Mouse (Mus musculus) olfactory bulb, adult 2 months (tissue): ENCODE measurements around the gene 1700011L22Rik.

Source experiments
- CTCF ChIP-seq: fragments of 200-500 bp; IDR thresholded peaks from 2 replicates; pipeline ENCODE4 v1.5.1; 2012; ENCODE audit warnings: low read depth, mild to moderate bottlenecking, low read length, moderate library complexity; ENCODE audit not compliant: insufficient read depth
- POLR2A ChIP-seq: fragments of 200-500 bp; IDR thresholded peaks from 2 replicates; pipeline ENCODE4 v1.6.1; 2012; ENCODE audit warnings: mild to moderate bottlenecking, low read depth, low read length, moderate library complexity; ENCODE audit not compliant: insufficient read depth

DNA sequence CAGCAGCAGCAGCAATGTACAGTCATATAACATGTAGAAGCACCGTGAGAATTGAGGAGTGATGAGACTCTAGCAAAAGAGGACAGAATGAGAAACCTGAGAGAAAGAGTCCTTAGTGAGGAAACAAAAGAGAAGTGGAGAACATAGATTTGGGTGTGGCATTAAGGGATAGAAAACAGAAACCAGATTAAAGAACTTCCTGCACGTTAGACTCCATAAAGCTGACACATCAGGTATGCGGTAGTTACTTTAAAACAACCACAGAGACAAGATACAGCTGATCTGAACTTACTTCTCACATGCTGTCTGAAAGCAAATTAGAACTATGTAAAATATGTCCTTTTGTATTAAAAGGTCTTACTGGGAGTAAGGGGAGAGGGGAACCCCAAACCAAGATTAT is 38.1 kb upstream of the 1700011L22Rik start:
- TF ChIP-seq CTCF (no peak), POLR2A (no peak)
